Mouse (Mus musculus) lung, adult 2 months (tissue): ENCODE results near the gene Klhl12.

Experiments
- CTCF ChIP-seq: fragments of 200-500 bp; IDR thresholded peaks from 2 replicates; pipeline ENCODE4 v1.5.1; 2011; ENCODE audit warnings: mild to moderate bottlenecking, low read length, control low read depth; ENCODE audit not compliant: insufficient read depth
- POLR2A ChIP-seq: fragments of 200-500 bp; IDR thresholded peaks from 2 replicates; pipeline ENCODE4 v1.6.1; 2011; ENCODE audit warnings: low read depth, mild to moderate bottlenecking, control low read depth, low read length, borderline replicate concordance; ENCODE audit errors: extremely low read depth

DNA sequence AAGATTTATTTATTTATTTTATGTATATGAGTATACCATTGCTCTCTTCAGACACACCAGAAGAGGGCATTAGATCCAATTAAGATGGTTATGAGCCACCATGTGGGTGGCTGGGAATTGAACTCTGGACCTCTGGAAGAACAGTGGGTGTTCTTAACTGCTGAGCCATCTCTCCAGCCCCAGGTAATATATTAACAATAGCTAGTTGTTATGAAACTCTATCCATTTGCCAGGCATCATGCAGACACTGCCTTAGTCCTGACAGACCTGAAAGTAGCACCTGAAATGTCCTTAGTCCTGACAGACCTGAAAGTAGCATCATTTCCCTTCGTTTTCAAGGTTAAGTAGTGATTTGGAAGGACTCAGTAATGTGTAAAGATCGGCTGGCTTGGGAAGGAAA lies 41.3 kb upstream of the Klhl12 start:
- TF ChIP-seq CTCF, result no peak
- no peak for TF ChIP-seq POLR2A
